Mouse (Mus musculus): Measurements from ENCODE around the gene Dap.

DNA sequence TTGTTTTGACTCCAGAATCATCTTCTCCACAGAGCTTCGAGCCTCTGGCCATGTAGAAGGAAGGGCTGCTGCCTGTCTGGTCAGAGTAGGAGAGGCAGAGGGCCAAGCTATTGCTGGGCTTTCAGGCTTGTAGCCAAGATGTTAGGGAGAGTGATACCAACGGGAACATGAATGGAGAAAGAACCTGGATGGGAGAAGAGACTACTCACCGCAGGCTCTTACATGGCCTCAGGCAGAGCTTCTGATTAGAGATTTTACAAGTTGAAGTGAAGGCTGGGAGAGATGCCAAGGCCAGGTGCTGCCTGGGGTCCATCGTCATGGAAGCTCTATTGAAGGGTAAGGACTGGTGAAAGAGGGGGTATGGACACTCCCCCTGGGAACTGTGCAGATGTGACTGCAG is 54.0 kb downstream of the Dap start:
- no peak for TF ChIP-seq POLR2A (IDR thresholded peaks at IDR 0.05; ENCODE audit: borderline replicate concordance, low read depth, low read length)
- TF ChIP-seq CTCF (IDR thresholded peaks at IDR 0.05; ENCODE audit: low read depth, low read length) = no peak
